Mouse (Mus musculus): ENCODE results near the gene Dnase1l1. TPM values are rescaled to one million over a fixed set of nuclear protein-coding genes. Genes with fewer than 3 reads are reported as not detected.

Gene Dnase1l1
- polyA plus RNA-seq, 1 experiment from 2014 or later: 4.3 TPM

- ATAC-seq: peak; percentile 18
- WGBS: 26% methylated on average over 15 of the region's 15 CpGs
- Histone ChIP-seq H3K4me2 (ENCODE audit: low read length) (peak overlapping the region; percentile 59), H3K27ac (ENCODE audit: low read length) (peak overlapping the region; percentile 73), H3K4me1 (ENCODE audit: control insufficient read depth, insufficient read depth, low read length) (peaks cover 18% of the 10 kb centered on the region), H3K4me3 (ENCODE audit: low read depth, low read length) (peak overlapping the region; percentile 58), H3K9ac (ENCODE audit: low read depth, low read length) (peak overlapping the region; percentile 53; the same call in 1 of the 2 replicates), H3K27me3 (ENCODE audit: control insufficient read depth, insufficient read depth, low read depth, low read length) (no peaks in the 10 kb centered on the region), H3K36me3 (ENCODE audit: control insufficient read depth, insufficient read depth, low read length) (no peaks in the 10 kb centered on the region), H3K9me3 (replicated peaks; ENCODE audit: control insufficient read depth, low read length, poor library complexity, severe bottlenecking) (no peaks in the 10 kb centered on the region)
Measured at GRCm38 (mm10) chrX:74246693-74247092, 35.4 kb downstream of the Dnase1l1 start.

GRCm38 (mm10) chrX:74246213-74246681 is 35.9 kb downstream of the Dnase1l1 start:
- H3K4me1 ChIP-seq (ENCODE audit: control insufficient read depth, insufficient read depth, low read length): peaks cover 18% of the 10 kb centered on the region
- peak overlapping the region; percentile 85 for H3K9ac ChIP-seq (ENCODE audit: low read depth, low read length)
- peak overlapping the region; percentile 86 for H3K27ac ChIP-seq (ENCODE audit: low read length)
- WGBS: 22% methylated on average over 38 of the region's 38 CpGs
- H3K9me3 ChIP-seq (replicated peaks; ENCODE audit: control insufficient read depth, low read length, poor library complexity, severe bottlenecking): no peaks in the 10 kb centered on the region
- H3K27me3 ChIP-seq (ENCODE audit: control insufficient read depth, insufficient read depth, low read depth, low read length): no peaks in the 10 kb centered on the region
- ATAC-seq: peak; percentile 91
- no peaks in the 10 kb centered on the region for H3K36me3 ChIP-seq (ENCODE audit: control insufficient read depth, insufficient read depth, low read length)
- H3K4me2 ChIP-seq (ENCODE audit: low read length): peak overlapping the region; percentile 70
- peak overlapping the region; percentile 58 for H3K4me3 ChIP-seq (ENCODE audit: low read depth, low read length)

- Histone ChIP-seq H3K36me3 (ENCODE audit: control insufficient read depth, insufficient read depth, low read length) (peaks cover 3% of the 10 kb centered on the region), H3K9me3 (replicated peaks; ENCODE audit: control insufficient read depth, low read length, poor library complexity, severe bottlenecking) (no peaks in the 10 kb centered on the region), H3K27me3 (ENCODE audit: control insufficient read depth, insufficient read depth, low read depth, low read length) (no peaks in the 10 kb centered on the region), H3K9ac (ENCODE audit: low read depth, low read length) (peak overlapping the region; percentile 85), H3K27ac (ENCODE audit: low read length) (peak overlapping the region; percentile 86), H3K4me2 (ENCODE audit: low read length) (peak overlapping the region; percentile 70), H3K4me3 (ENCODE audit: low read depth, low read length) (peak overlapping the region; percentile 58), H3K4me1 (ENCODE audit: control insufficient read depth, insufficient read depth, low read length) (peaks cover 18% of the 10 kb centered on the region)
- 23% methylated on average over 21 of the region's 21 CpGs for WGBS
- ATAC-seq: peak; percentile 59
Measured at GRCm38 (mm10) chrX:74245687-74246086, 36.5 kb downstream of the Dnase1l1 start.

- Histone ChIP-seq H3K27ac (ENCODE audit: low read length) (peak overlapping the region; percentile 86), H3K27me3 (ENCODE audit: control insufficient read depth, insufficient read depth, low read depth, low read length) (no peaks in the 10 kb centered on the region), H3K9me3 (replicated peaks; ENCODE audit: control insufficient read depth, low read length, poor library complexity, severe bottlenecking) (no peaks in the 10 kb centered on the region)
Measured at GRCm38 (mm10) chrX:74245107-74245506, 37.0 kb downstream of the Dnase1l1 start.

GRCm38 (mm10) chrX:74244614-74245083 is 37.5 kb downstream of the Dnase1l1 start:
- Histone ChIP-seq H3K36me3 (ENCODE audit: control insufficient read depth, insufficient read depth, low read length) (peaks cover 11% of the 10 kb centered on the region), H3K9ac (ENCODE audit: low read depth, low read length) (peak overlapping the region; percentile 85), H3K9me3 (replicated peaks; ENCODE audit: control insufficient read depth, low read length, poor library complexity, severe bottlenecking) (no peaks in the 10 kb centered on the region), H3K4me3 (ENCODE audit: low read depth, low read length) (peak overlapping the region; percentile 58), H3K27me3 (ENCODE audit: control insufficient read depth, insufficient read depth, low read depth, low read length) (no peaks in the 10 kb centered on the region), H3K4me2 (ENCODE audit: low read length) (peak overlapping the region; percentile 70), H3K27ac (ENCODE audit: low read length) (peak overlapping the region; percentile 86), H3K4me1 (ENCODE audit: control insufficient read depth, insufficient read depth, low read length) (peaks cover 18% of the 10 kb centered on the region)
- peak; percentile 37 for ATAC-seq
- WGBS: 31% methylated on average over 3 of the region's 3 CpGs

More at GRCm38 (mm10) chrX:74245107-74245506, 37.0 kb downstream of the Dnase1l1 start:
- Histone ChIP-seq H3K4me2 (ENCODE audit: low read length) (peak overlapping the region; percentile 70), H3K9ac (ENCODE audit: low read depth, low read length) (peak overlapping the region; percentile 85), H3K36me3 (ENCODE audit: control insufficient read depth, insufficient read depth, low read length) (peaks cover 7% of the 10 kb centered on the region), H3K4me1 (ENCODE audit: control insufficient read depth, insufficient read depth, low read length) (peaks cover 18% of the 10 kb centered on the region), H3K4me3 (ENCODE audit: low read depth, low read length) (peak overlapping the region; percentile 58)
- 33% methylated on average over 1 of the region's 1 CpGs for WGBS
- no peak for ATAC-seq

- Histone ChIP-seq H3K4me1 (ENCODE audit: control insufficient read depth, insufficient read depth, low read length) (peaks cover 13% of the 10 kb centered on the region), H3K36me3 (ENCODE audit: control insufficient read depth, insufficient read depth, low read length) (peaks cover 14% of the 10 kb centered on the region), H3K27ac (ENCODE audit: low read length) (0 out of 2 replicates have a peak overlapping the region, but pooled peaks have one; percentile 17), H3K9ac (ENCODE audit: low read depth, low read length) (peak overlapping the region; percentile 85), H3K4me2 (ENCODE audit: low read length) (peak overlapping the region; percentile 70), H3K27me3 (ENCODE audit: control insufficient read depth, insufficient read depth, low read depth, low read length) (no peaks in the 10 kb centered on the region), H3K4me3 (ENCODE audit: low read depth, low read length) (peak overlapping the region; percentile 58), H3K9me3 (replicated peaks; ENCODE audit: control insufficient read depth, low read length, poor library complexity, severe bottlenecking) (no peaks in the 10 kb centered on the region)
- ATAC-seq: no peak
- 69% methylated on average over 3 of the region's 3 CpGs for WGBS
Measured at GRCm38 (mm10) chrX:74243807-74244206, 38.3 kb downstream of the Dnase1l1 start.

- peaks cover 13% of the 10 kb centered on the region for H3K4me1 ChIP-seq (ENCODE audit: control insufficient read depth, insufficient read depth, low read length)
- WGBS: 82% methylated on average over 2 of the region's 2 CpGs
- H3K36me3 ChIP-seq (ENCODE audit: control insufficient read depth, insufficient read depth, low read length): peaks cover 14% of the 10 kb centered on the region
- no peak overlapping the region for H3K9ac ChIP-seq (ENCODE audit: low read depth, low read length)
- ATAC-seq: no peak
- H3K27me3 ChIP-seq (ENCODE audit: control insufficient read depth, insufficient read depth, low read depth, low read length): no peaks in the 10 kb centered on the region
- peak overlapping the region; percentile 58 for H3K4me3 ChIP-seq (ENCODE audit: low read depth, low read length)
- peak overlapping the region; percentile 70 for H3K4me2 ChIP-seq (ENCODE audit: low read length)
- H3K27ac ChIP-seq (ENCODE audit: low read length): no peak overlapping the region
- no peaks in the 10 kb centered on the region for H3K9me3 ChIP-seq (replicated peaks; ENCODE audit: control insufficient read depth, low read length, poor library complexity, severe bottlenecking)
Measured at GRCm38 (mm10) chrX:74243396-74243795, 38.7 kb downstream of the Dnase1l1 start.

- Histone ChIP-seq H3K27me3 (ENCODE audit: control insufficient read depth, insufficient read depth, low read depth, low read length) (no peaks in the 10 kb centered on the region), H3K36me3 (ENCODE audit: control insufficient read depth, insufficient read depth, low read length) (peaks cover 26% of the 10 kb centered on the region), H3K9ac (ENCODE audit: low read depth, low read length) (no peak overlapping the region), H3K9me3 (replicated peaks; ENCODE audit: control insufficient read depth, low read length, poor library complexity, severe bottlenecking) (no peaks in the 10 kb centered on the region), H3K4me3 (ENCODE audit: low read depth, low read length) (no peak overlapping the region), H3K4me1 (ENCODE audit: control insufficient read depth, insufficient read depth, low read length) (peaks cover 13% of the 10 kb centered on the region), H3K27ac (ENCODE audit: low read length) (no peak overlapping the region), H3K4me2 (ENCODE audit: low read length) (no peak overlapping the region)
- no peak for ATAC-seq
- WGBS: 99% methylated on average over 4 of the region's 4 CpGs
Measured at GRCm38 (mm10) chrX:74240332-74240731, 41.8 kb downstream of the Dnase1l1 start.

GRCm38 (mm10) chrX:74233196-74233595 is 48.9 kb downstream of the Dnase1l1 start:
- H3K9ac ChIP-seq (ENCODE audit: low read depth, low read length): no peak overlapping the region
- no peaks in the 10 kb centered on the region for H3K4me1 ChIP-seq (ENCODE audit: control insufficient read depth, insufficient read depth, low read length)
- no peak overlapping the region for H3K4me2 ChIP-seq (ENCODE audit: low read length)
- H3K36me3 ChIP-seq (ENCODE audit: control insufficient read depth, insufficient read depth, low read length): peaks cover 21% of the 10 kb centered on the region
- H3K4me3 ChIP-seq (ENCODE audit: low read depth, low read length): no peak overlapping the region
- no peaks in the 10 kb centered on the region for H3K27me3 ChIP-seq (ENCODE audit: control insufficient read depth, insufficient read depth, low read depth, low read length)
- no peaks in the 10 kb centered on the region for H3K9me3 ChIP-seq (replicated peaks; ENCODE audit: control insufficient read depth, low read length, poor library complexity, severe bottlenecking)
- ATAC-seq: no peak
- 95% methylated on average over 5 of the region's 5 CpGs for WGBS
- no peak overlapping the region for H3K27ac ChIP-seq (ENCODE audit: low read length)

Data from midbrain, embryonic 16.5 days (tissue).